Mouse (Mus musculus): Measurements from ENCODE around the gene A730015C16Rik. TPM values are rescaled to one million over a fixed set of nuclear protein-coding genes. Genes with fewer than 3 reads are reported as not detected.

Gene A730015C16Rik
- total RNA-seq (2021) = under 1 TPM in 1 of 2 experiments, not detected in 1; 0.53 TPM
- long read RNA-seq, experiment 1 = 0 reads
- long read RNA-seq, experiment 2 = 0 reads

- no peak for DNase-seq (ENCODE audit: low spot score in 2 of 2)
Observed at GRCm38 (mm10) chr4:108848505-108848848, at the start of gene A730015C16Rik. Gene A730015C16Rik, minus strand, starts transcription at chr4:108848619.

- no peak for DNase-seq (ENCODE audit: low spot score in 2 of 2)
Observed at GRCm38 (mm10) chr4:108890876-108891275, 42.5 kb upstream of the A730015C16Rik start.

GRCm38 (mm10) chr4:108887456-108887855, 39.0 kb upstream of the A730015C16Rik start:
- DNase-seq (ENCODE audit: low spot score in 2 of 2) = no peak

- no peak for DNase-seq (ENCODE audit: low spot score in 2 of 2)
Observed at GRCm38 (mm10) chr4:108883815-108884214, 35.4 kb upstream of the A730015C16Rik start.

- DNase-seq (ENCODE audit: low spot score in 2 of 2) = peak; percentile 30 to 34
Observed at GRCm38 (mm10) chr4:108878963-108879822, 30.8 kb upstream of the A730015C16Rik start, which contains the start of gene Rab3b. Gene Rab3b, plus strand, starts transcription at chr4:108879063.

- DNase-seq (ENCODE audit: low spot score in 2 of 2) = no peak
Observed at GRCm38 (mm10) chr4:108877901-108878300, 29.5 kb upstream of the A730015C16Rik start.

- DNase-seq (ENCODE audit: low spot score in 2 of 2) = no peak
Observed at GRCm38 (mm10) chr4:108873746-108874145, 25.3 kb upstream of the A730015C16Rik start.

- DNase-seq (ENCODE audit: low spot score in 2 of 2) = peak; percentile 83 to 94
Observed at GRCm38 (mm10) chr4:108869730-108870374, 21.4 kb upstream of the A730015C16Rik start.

GRCm38 (mm10) chr4:108866806-108867205, 18.4 kb upstream of the A730015C16Rik start:
- DNase-seq (ENCODE audit: low spot score in 2 of 2) = no peak

- DNase-seq (ENCODE audit: low spot score in 2 of 2) = peak; percentile 79 to 91
Observed at GRCm38 (mm10) chr4:108847715-108848504, 509 bp downstream of the A730015C16Rik start, which contains the start of gene Kti12. Gene Kti12, plus strand, starts transcription at chr4:108847785.

GRCm38 (mm10) chr4:108845824-108846569, 2.4 kb downstream of the A730015C16Rik start:
- no peak for DNase-seq (ENCODE audit: low spot score in 2 of 2)

GRCm38 (mm10) chr4:108843336-108843735, 5.1 kb downstream of the A730015C16Rik start:
- no peak for DNase-seq (ENCODE audit: low spot score in 2 of 2)

- DNase-seq (ENCODE audit: low spot score in 2 of 2) = no peak
Observed at GRCm38 (mm10) chr4:108841920-108842578, 6.4 kb downstream of the A730015C16Rik start.

GRCm38 (mm10) chr4:108838031-108838430, 10.4 kb downstream of the A730015C16Rik start:
- peak in 1 of 2 experiments; percentile 56 for DNase-seq (ENCODE audit: low spot score in 2 of 2)

GRCm38 (mm10) chr4:108835496-108835895, 12.9 kb downstream of the A730015C16Rik start:
- DNase-seq (ENCODE audit: low spot score in 2 of 2) = no peak

- DNase-seq (ENCODE audit: low spot score in 2 of 2) = no peak
Observed at GRCm38 (mm10) chr4:108834971-108835311, 13.5 kb downstream of the A730015C16Rik start.

- peak; percentile 81 to 90 for DNase-seq (ENCODE audit: low spot score in 2 of 2)
Observed at GRCm38 (mm10) chr4:108834115-108834970, 14.1 kb downstream of the A730015C16Rik start, which contains the start of gene Txndc12. Gene Txndc12, plus strand, starts transcription at chr4:108834601.

- no peak for DNase-seq (ENCODE audit: low spot score in 2 of 2)
Observed at GRCm38 (mm10) chr4:108833828-108834114, 14.6 kb downstream of the A730015C16Rik start.

Data from layer of hippocampus, postnatal 14 days (tissue).